Mouse (Mus musculus) liver, adult 2 months (tissue): ENCODE measurements around the gene Unk.

Experiments used
- CTCF ChIP-seq: fragments of 200-500 bp; IDR thresholded peaks from 2 replicates; pipeline ENCODE4 v1.5.1; 2011; ENCODE audit warnings: low read depth, low read length, control low read depth
- POLR2A ChIP-seq: fragments of 200-500 bp; IDR thresholded peaks from 2 replicates; pipeline ENCODE4 v1.6.1; 2011; ENCODE audit warnings: low read length, control low read depth; ENCODE audit not compliant: insufficient read depth; ENCODE audit errors: extremely low read depth

DNA sequence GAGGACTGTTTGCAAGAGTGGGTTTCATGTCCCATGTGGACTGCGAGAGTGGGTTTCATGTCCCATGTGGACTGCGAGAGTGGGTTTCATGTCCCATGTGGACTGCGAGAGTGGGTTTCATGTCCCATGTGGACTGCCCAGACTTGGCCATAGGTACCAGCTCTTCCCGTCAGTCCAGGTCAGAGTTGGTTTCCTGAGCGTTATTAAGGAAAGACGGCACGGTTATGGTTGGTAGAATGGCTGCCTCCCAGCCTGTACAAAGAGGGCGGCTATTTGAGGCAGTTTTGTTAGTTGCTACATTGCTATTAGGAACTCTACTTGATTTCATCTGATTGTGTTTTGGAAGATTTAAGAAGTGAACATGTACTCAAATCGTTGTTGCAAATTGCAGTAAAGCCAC is 7.7 kb downstream of the Unk start:
- TF ChIP-seq POLR2A (no peak), CTCF (no peak)
